Mouse (Mus musculus) testis, postnatal 10 days (tissue): ENCODE results near the gene Tspan8.
"Not testable (repeated sequence)": the region's sequence is repeated elsewhere in the genome, so short reads cannot be mapped to it uniquely, and the experiment has no call there.

Experiments used
- DNase-seq: peaks from one replicate; pipeline ENCODE4 v3.0.0; 2021; ENCODE audit warnings: low spot score

Tspan8 gene

DNA sequence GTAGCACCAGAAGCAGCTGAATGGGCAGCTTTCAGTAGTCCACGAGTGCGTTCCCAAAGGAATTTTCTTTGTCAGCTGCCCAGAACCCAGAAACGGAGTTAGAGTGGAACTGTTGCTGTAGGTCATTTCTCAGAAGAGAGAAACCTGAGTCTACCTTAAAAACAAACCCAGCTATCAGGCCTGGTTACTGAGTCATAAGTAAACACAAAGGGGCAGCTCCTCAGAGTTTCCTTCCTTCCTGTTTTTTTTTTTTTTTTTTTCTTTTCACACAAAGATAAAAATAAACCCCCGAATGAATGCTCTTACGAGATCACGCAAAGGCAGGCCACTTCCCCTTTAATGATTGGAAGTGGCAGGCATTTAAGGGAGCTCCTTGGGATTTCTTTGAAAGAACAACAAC, at the start of gene Tspan8:
Gene Tspan8 (plus strand): TSS at position 322 of the 400 bp plus-strand sequence.
- DNase-seq: no peak

DNA sequence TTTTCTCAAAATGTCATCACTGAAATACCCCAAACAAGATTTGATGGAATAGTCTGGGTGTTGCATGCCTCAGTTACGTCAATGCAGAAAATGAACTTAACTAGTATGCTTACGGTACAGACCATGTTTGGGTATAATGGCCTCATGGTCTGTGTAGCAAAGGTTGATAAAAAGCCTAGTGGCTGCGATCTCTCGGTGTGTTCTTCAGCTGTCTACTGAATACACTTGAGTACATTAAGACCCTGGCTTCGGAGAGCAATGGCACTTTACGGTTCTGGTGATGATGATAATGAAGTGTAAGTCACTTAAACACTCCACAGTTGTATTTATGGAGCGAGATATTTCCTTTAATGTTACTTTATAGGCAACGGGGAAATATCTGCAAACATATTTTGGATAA, 46.6 kb upstream of the Tspan8 start:
- no peak for DNase-seq

- no peak for DNase-seq
These were observed 42.2 kb upstream of the Tspan8 start for GRCm38 (mm10) chr10:115774451-115774850.

- DNase-seq: no peak
These were observed 40.4 kb upstream of the Tspan8 start for GRCm38 (mm10) chr10:115775945-115776905.

DNA sequence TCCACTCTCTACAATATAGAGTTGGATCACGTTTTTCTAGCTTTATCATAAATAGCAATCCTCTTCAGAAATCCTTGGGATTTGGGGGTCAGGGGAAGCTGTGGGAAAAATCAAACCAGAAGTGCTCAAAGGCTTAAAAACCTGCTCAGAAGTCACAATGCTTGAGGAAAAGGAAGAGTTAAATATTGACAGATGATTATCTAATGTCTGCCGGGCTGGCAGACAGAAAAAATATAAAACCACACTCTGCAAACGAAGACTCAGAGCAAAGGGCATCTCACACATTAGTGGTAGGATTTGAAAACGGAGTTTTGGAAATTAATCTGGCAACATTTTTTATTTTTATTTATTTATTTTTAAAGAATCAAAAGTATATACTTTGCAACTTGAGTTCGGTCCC, 39.3 kb upstream of the Tspan8 start:
- no peak for DNase-seq

GRCm38 (mm10) chr10:115778624-115779023, 38.0 kb upstream of the Tspan8 start:
- DNase-seq: peak; percentile 56

DNA sequence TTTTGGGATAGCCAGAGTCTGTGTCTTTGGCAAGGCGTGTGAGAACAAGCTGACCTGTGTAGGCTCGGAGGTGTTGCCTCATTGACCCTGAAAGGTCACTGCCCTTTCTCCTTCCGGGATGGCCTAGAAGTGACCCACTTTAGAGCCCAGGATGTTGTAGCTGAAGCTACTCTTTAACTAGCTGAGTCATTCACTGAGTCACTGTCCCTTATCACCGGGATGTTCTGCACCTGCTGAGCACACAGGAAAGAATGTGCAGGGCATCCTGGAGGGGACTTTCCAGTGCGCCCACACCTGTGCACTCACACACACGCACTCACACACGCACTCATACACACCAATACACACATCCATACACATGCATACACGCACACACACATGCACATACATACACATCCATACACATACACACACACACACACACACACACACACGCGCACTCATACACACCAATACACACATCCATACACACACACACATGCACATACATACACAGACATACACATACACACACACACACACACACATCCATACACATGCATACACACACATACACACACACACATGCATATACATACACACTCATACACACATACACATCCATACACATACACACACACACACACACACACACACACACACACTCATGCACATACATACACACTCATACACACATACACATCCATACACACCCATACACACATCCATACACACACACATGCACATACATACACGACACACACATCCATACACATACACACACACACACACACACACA, 36.2 kb upstream of the Tspan8 start:
- no peak for DNase-seq

- DNase-seq: no peak
These were observed 33.4 kb upstream of the Tspan8 start for GRCm38 (mm10) chr10:115783232-115783631.

- no peak for DNase-seq
These were observed 25.8 kb upstream of the Tspan8 start for GRCm38 (mm10) chr10:115790788-115791187.

GRCm38 (mm10) chr10:115796072-115796788, 20.4 kb upstream of the Tspan8 start:
- DNase-seq: no peak

- no peak for DNase-seq
These were observed 15.2 kb upstream of the Tspan8 start for GRCm38 (mm10) chr10:115801464-115801863.

- DNase-seq: not testable (repeated sequence)
These were observed 13.6 kb upstream of the Tspan8 start for GRCm38 (mm10) chr10:115803013-115803412.

GRCm38 (mm10) chr10:115803765-115804164, 12.9 kb upstream of the Tspan8 start:
- no peak for DNase-seq

DNA sequence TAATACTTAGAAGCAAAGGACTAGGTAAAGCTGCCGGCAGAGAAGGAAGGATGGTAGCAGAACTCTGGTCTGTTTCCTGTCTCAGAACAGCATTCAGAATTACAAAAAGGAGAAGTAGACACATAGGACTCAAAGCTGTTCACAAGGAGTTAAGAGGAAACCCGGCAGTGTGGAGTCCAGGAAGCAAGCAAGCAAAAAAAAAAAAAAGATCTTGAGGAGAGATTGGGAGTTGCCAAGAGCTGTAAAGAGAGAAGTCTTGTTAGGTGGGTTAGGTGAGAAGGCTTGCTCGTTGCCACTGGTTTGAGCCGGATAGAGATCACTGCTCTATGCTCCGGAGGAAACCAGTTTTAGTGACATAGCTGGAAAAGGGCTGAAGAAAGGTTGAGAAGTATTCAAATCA, 10.6 kb upstream of the Tspan8 start:
- no peak for DNase-seq

GRCm38 (mm10) chr10:115809169-115809568, 7.5 kb upstream of the Tspan8 start:
- DNase-seq: no peak

DNA sequence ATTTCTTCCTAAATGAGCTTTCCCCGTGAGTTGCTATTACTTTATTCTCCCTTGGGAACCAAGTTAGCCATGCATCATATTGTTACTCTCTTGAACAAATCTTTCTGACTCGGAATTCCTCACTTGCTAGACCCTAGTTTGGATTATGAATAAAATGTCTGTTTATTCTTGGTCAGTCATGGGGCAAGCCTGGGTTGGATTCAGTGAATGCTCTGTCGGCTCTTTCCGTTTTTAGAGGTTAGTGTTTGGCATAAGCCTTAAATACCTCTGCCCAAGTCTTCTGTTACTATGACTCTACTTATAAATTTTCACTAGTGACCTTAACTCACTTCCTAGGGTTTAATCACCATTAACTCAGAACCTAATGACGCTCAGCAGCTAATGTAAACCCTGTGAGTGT, 5.1 kb upstream of the Tspan8 start:
- DNase-seq: no peak

GRCm38 (mm10) chr10:115814878-115815277, 1.8 kb upstream of the Tspan8 start:
- no peak for DNase-seq

DNA sequence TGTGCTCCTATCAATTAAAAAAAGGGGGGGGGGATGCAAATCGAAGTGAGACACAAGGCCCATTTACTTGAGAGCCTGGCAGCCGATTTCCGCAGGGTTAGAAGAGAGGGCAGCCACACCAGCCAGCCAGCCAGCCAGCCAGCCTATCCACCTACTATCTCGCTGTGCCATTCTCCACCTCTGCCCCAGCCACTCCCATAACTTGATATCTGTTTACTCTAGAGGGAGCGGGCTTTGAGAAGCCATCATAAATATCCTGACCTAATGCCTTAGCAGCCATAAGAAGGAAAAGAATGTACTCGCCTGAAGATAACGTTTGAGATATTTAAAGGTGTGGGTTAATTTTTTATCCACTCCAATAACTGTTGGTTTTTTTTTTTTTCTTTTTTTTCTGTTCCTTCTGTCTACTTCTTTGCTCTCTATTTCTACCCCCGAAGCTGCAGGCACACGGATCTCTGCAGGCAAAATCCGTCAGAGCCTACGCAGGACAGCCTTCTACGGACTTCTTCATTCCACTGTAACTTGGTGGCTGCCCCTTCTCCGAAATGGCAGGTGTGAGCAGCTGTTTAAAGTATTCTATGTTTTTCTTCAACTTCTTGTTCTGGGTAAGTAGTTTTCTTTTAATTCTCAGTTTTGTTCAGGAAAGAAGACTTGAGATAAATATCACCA, 558 bp downstream of the Tspan8 start:
- DNase-seq: no peak

DNA sequence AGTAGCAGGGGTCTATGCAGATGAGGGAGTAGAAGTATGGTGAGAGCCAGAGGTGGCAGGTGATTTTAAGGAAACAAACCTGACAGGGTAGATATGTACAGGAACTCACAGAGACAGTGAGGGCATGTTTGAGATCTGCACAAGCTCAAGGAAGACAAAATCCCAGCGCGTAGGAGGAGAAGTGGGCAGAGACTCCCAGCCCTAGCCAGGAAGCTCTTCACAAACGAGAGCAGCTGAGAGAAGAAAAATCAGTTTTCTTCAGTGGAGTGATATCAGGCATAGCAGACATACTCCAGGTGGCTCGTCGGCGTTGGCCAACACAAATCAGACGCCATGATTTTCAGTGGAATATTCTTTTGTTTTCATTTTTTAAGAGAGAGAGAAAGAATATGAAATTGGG, 8.7 kb downstream of the Tspan8 start:
- DNase-seq: no peak

DNA sequence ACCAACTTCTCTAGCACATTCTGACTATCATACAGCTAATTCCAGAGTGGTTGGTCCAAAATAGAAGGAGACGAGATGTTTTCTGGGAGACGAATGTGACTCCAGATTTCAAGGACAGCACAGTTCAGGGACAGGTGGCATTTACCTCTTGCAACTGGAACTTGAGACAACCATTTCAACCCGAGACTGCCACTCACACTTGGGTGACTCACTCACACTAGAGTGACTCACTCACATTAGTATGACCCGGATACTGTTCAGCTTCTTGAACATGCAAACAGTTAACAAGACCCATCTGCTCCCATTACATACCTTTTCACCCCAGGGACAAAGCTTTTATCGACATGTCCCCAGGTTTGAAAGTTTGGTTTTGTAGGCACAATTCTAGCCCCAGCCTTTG, 12.2 kb downstream of the Tspan8 start:
- DNase-seq: no peak

DNA sequence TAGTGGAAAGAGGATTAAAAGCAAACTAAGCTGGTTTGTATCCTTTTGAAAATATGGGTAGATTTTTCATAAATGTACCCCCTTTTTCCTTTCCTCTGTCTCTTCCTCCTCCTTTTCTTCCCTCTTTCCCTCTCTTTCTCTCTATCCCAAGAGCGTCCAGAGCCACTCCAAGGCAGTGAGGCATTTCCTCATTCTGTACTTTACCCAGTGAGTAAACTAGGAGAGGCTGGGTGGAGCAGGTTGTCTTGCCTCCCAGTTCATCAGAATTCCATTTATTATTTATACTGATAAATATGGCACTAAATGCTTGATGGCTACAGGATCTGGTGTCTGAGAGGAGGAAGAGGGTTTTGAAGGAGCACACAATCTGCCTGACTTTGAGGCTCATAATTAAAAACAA, 13.1 kb downstream of the Tspan8 start:
- no peak for DNase-seq

- DNase-seq: no peak
These were observed 14.1 kb downstream of the Tspan8 start for GRCm38 (mm10) chr10:115830726-115831125.
